Mouse (Mus musculus): ENCODE results near the gene Cluh.

- TF ChIP-seq CTCF (IDR thresholded peaks at IDR 0.05; ENCODE audit: low read depth, low read length) (no peak), GATA1 (IDR thresholded peaks at IDR 0.05; ENCODE audit: borderline replicate concordance, low read length) (no peak), POLR2AphosphoS5 (IDR thresholded peaks at IDR 0.05; ENCODE audit: insufficient replicate concordance, low read depth, low read length) (no peak), TAL1 (conservative IDR thresholded peaks at IDR 0.05; ENCODE audit: low read depth, low read length) (no peak), GATA2 (IDR thresholded peaks at IDR 0.05; ENCODE audit: borderline replicate concordance, low read depth, low read length) (no peak)
These were observed 16.5 kb downstream of the Cluh start for GRCm38 (mm10) chr11:74665631-74666283.
